Mouse (Mus musculus): ENCODE measurements at regions not wholly inside any gene's neighbourhood (a gene's known extent, or its start where the extent isn't known, plus 50 kb on each side); places are given as distances from the start of the nearest gene placed in this dataset.
"Not testable (repeated sequence)": the region's sequence is repeated elsewhere in the genome, so short reads cannot be mapped to it uniquely, and the experiment has no call there.

DNA sequence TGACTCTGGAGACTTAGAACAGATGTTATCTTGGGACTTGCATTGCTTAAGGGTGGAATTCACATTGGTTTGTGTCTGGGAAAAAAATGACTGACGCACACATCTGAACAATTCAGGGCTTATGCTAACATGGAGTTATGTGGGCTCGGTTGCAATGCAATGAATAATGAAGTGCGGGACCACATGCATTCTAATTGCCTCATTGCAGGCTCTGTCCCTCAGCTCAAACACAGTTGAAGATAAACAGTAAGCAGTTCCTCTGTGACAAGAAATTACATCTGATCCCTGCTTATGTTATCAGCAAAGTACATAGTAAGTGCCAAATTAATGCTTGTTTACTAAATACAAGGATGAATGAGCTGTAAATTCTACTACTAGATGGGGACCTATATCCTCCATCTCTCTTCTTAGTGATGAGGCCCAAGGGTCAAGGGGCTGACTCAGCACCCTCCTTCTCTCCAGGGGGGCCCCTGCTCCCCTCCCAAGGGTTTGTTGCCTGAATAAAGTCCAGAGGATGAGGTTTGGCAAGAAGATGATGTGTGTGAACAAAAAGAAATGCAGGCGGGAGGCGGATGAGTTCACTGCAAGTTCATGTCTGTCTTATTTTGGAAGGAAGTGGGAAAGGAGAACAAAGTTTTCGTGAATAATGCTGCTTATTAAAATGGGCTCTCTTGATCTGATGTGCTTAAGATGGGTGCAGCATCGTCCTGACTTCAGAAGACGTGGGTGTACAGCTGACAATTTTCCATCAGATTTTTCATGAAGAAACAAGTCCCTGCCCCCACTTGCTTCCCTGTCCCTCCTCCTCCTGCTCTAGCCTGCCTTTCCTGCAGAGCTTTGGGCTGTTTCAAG is 533.1 kb downstream of the Shisa9 start:
- in situ Hi-C loops (cut with MboI, MseI): no loop called here

DNA sequence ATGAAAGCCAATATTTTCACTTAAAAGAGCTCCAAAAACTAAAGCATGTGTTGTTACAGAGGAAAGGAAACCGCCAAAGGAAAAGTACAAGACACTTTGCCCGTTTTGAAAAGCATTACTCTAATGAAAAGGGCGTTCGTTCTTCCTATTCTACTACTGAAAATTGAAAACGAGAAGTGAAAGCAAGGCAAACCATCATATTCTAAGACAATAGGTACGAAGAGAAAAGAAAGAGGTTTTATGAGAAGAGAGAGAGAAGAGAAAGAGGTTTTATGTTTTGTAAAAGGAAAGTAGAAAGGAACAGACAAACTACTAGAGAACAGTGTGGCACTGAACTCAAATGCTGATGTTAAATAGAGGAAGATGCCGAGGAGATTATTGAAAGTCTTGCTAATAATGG is 534.4 kb downstream of the Shisa9 start:
- in situ Hi-C loops (cut with MboI, MseI): no loop called here

DNA sequence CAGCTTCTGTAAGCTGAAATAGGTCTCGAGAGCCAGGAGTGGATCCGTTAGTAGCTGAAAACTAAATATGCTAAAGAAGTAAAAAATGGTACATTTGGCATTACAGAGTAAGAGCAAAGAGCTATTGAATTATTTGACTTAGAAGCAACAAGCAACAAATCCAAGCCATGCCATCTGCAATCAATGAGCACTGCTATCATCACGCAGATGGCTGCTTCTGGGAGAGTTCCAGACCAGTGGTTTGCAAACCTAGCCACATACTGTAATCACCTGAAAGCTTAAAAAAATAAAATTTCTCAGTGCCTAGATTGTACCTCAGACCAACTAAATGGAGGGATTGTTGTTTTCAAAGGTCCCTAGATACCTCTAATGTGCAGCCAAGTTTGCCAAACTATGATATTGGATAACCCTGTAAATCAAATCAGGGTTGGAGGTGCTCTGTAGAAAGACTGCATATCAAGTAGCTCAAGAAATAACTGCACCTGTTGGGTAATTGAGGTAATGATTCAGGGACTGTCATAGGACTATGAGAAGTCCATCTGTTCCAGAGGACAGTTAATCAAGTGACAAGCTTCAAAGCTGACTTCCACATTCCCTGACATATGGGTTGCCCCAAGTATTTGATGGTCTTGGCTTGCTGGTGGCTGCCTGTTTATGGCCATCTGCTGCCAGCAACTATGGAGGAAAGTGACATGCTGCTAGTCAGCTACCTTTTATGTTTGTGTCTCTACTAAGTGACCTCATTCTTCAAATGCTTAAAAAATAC is 538.0 kb downstream of the Shisa9 start:
- in situ Hi-C loops (cut with MboI, MseI): loop anchor here (10.0 kb wide), 1 partner anchor 643 kb away; no protein-coding TSS in a partner anchor

DNA sequence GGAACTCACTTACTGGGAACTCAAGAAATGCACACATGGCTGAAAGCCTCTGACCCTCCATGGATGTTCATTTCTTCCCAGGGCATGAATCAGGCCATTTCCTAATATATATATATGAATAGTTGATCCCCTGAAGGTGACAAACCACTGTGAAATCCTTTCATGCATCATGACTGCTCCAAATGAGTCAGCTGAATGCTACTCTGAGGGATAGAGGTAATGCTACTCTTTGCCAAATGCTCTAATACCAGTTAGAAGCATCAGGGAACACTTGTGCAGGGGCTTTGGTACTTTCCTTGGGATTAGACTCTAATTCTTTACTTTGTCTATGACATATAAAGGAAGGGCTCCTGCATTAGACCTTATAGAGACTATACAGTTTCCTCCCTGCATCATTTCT is 561.0 kb upstream of the Ercc4 start:
- in situ Hi-C loops (cut with MboI, MseI): no loop called here

DNA sequence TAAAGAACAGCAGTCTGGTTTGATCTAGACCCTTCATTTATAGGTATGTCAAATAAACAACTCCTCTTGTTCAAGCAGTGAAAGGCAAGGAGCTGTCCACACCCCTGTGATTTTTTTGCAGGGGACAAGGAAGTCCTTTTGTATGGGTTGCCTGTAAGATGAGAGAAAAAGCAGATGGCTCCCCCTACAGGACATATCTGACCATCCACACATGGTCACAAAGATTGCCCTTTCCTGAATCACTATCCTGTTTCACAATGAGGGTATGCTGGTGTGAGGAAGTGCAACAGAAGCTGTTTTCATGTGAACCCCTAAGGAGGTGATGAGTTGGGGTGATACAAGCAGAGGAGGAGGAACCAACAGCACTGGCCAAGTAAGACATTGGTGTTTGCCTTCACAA is 520.6 kb upstream of the Ercc4 start:
- in situ Hi-C loops (cut with MboI, MseI): no loop called here

DNA sequence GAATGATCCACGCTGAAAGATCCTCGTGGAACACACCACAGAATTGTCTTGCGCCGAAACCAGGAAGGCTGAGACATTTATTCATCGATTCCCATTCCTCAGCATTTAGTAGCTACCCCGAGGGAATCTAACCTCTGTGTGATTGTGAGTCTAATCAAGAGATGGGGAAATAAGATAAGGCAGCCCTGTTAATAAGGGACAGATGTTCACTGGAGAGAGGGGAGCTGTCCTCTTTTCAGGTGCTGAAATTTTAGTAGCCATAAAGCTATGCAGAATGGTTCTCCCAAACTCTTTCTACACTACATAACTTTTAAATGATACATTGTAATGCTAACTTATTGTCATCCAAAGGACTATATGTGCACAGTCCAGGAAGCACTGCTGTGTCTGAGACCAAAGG is 501.2 kb upstream of the Ercc4 start:
- in situ Hi-C loops (cut with MboI, MseI): no loop called here

DNA sequence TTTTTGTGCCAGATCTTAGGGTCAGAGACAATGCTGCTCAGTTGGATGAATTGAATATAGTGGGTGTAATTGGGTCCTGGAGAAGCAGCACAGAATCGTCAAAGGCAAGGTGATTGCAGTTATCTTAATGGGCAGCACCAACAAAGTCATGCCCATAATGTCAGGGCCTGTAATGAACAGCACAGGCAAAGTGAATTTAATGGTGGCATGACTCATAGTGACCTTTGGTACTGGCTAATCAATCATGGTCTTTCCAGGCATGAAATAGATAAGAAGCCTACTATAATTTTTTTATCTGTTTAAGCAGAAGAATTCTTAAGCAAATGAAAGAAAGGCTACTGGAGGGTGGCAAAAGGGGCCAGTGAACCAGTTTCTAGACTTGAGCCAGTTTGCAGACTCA is 498.4 kb upstream of the Ercc4 start:
- in situ Hi-C loops (cut with MboI, MseI): no loop called here

DNA sequence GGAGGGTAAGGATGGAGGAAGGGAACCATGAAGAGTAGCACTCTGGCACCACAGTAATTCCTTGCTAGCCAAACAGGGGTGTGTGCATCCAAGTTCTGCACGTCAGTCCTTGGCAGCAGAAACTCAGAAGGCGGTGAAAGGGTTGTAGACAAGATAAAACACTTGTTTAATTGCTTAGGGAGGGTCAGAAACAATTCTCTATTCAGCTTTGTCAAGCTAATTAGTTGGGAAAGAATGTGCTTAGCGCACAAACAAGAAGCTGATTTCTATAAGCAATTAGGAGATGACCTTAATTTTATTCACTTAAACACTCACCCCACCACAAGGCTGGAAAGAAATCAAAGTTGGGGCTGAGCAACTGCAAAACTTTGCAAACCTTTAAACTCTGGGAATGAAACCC is 491.7 kb upstream of the Ercc4 start:
- in situ Hi-C loops (cut with MboI, MseI): no loop called here

DNA sequence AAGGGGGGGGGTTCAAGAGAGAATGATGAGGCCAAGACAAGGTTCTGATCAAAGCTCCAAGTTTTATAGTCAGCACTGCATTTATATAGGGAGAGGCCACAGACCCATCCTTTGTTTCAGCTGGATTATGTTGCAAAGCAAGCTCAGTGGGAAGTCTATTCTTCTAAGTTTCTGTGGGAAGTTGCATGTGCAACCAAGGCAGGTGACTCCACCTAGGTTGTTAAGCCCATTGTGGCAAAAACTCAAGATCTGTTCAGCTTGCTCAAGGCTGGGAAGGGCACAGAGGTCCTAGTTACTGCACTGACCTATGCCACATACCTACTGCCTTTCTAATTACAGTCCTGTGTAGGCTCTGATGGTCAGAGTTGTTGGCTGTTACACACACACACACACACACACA is 477.0 kb upstream of the Ercc4 start:
- in situ Hi-C loops (cut with MboI, MseI): no loop called here

DNA sequence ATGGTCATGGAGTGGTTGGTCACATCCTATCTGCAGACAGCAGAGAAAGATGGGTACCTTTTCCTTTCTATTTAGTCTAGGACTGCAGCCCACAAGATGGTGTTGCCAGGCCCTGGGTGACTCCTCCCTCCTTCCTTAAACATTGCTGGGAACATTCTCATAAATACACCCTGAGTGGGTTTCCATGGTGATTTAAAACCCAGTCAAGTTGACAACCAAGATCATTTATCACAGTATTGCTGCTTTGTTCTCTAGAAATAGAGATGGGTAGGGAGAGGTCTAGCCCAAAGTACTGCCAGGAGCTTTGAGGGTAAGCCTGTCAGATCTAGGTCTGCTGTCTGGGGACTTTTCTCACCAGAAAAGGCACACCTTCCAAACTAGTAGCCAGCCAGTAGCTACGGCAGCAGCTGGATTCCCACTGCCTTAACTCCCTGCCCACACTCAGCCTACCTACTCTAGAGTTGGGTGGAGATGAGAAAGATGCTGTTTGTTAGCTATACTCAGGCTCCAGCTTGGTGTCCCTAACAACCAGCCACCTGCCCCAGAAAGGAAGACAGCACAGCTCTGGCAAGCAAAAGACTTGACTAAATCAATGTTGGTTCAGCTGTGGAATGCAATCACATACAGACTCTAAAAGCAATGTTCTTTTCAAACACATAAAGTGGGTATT is 470.4 kb upstream of the Ercc4 start:
- in situ Hi-C loops (cut with MboI, MseI): no loop called here

DNA sequence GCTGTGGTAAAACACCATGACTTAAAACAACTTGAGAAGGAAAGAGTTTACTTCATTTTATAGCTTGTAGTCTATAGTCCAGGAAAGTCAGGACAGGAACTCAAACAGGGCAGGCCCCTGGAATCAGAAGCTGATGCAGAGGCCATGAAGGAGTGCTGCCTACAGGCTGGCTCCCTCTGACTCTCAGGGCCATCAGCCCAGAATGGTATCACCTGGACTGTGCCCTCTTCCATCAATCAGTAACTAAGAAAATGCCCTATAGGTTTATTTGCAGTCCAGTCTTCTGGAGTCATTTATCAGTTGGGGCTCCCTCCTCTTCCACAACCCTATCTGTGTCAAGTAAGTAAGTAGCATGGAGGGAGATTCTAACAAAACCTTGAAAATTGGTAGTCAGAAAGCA is 466.4 kb upstream of the Ercc4 start:
- in situ Hi-C loops (cut with MboI, MseI): no loop called here

DNA sequence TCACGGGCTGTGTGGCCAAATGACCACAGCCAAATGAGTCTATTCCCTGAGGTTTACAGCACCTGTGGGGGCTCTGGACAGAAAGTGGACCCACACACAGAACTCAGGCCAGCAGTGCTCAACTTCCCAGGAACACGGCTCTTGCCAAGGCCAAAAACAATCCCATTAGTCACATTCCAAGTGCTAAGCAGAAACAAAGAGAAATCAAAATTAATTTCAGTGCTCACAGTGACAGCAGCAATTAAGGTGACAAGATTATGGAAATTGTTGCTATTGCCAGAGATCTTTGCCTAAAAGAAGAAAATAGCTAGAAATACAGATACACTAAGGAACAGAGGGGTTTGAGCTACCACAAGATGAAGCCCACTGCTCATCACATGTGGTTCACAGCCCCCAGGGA is 464.9 kb upstream of the Ercc4 start:
- in situ Hi-C loops (cut with MboI, MseI): no loop called here

DNA sequence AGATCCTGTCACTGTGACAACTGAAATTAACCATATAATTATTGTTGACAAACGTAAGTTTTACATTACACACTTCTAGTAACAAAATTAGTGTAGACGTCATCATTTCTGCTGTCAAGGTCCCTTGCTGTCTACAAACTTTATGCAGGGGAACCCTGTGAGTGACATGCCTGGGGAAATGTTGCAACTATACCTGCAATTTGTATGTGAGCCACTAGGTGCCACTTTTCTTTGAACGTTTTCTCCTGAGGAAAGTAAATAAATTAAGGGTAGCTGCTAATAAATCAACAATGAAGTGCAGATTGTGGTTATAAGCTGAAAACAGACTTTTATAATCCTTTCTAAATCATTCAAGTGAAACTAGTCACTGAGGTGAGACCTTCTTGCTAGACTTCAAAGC is 457.3 kb upstream of the Ercc4 start:
- in situ Hi-C loops (cut with MboI, MseI): no loop called here

DNA sequence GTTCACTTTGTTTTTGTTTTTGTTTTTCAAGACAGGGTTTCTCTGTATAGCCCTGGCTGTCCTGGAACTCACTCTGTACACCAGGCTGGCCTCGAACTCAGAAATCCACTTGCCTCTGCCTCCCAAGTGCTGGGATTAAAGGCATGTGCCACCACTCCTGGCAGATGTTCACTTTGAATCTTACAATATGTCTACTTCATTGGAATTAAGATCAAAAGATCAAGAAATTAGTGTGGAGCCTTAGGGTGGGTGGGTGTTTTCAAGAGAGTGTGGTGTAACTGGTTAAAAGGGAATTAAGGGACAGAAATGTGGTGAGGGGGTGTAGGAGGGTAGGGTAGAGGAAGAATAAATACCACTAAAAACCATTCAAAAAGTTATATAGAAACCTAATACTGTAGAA is 435.8 kb upstream of the Ercc4 start:
- in situ Hi-C loops (cut with MboI, MseI): not testable (repeated sequence)

DNA sequence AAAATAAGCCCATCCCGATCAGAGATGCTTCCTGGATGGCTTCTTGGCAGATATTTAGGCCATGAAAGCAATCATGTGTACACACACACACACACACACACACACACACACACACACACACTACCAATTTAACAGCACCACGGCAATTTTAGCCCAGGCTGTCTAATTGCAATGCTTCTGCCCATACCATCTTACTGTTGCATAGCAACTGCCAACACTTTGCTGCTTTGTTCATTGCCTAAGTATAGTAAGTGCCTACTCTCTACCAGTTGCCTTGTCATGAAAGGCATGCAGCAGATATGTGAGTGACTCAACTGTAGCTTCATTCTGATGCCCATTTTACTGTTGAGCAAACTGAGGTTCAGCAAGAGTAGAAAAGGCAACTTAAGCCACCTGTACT is 428.0 kb upstream of the Ercc4 start:
- in situ Hi-C loops (cut with MboI, MseI): no loop called here

DNA sequence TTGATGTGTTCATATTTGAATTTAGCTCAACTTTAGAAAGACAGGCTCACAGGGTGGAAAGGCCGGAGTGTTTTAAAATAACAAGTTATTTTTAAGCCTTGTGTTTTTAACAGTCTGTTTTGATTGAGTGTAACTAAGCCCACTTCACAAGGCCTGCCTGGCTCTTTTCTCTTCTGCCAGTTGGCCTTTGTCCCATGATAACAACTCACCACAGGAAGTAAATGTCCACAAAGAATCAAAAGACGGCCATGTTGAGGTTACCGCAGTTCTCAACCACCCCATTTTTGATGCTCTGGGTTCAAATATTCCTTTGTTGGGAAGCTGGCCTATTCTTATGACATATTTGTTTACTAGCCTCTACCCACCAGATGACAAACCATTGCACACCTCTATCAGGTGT is 423.7 kb upstream of the Ercc4 start:
- in situ Hi-C loops (cut with MboI, MseI): no loop called here

DNA sequence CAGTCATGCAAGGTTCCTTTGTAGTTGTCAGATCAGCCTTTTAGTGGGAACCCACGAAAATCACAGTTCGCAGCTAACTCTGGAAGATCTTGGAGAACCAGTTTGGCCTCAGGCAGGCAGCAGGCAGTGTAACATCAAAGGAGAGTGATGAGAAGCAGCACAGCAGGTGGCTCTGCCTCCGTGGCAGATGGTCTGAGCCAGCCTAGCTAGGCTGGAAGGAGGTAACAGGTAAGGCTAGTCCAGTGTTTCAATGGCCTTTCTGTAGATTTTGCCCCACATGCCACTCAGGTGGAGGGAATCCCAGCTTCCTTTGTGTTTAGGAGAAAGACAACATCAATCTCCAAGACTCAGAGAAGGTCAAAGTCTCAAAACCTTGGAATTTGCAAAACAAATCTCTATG is 417.7 kb upstream of the Ercc4 start:
- in situ Hi-C loops (cut with MboI, MseI): no loop called here

DNA sequence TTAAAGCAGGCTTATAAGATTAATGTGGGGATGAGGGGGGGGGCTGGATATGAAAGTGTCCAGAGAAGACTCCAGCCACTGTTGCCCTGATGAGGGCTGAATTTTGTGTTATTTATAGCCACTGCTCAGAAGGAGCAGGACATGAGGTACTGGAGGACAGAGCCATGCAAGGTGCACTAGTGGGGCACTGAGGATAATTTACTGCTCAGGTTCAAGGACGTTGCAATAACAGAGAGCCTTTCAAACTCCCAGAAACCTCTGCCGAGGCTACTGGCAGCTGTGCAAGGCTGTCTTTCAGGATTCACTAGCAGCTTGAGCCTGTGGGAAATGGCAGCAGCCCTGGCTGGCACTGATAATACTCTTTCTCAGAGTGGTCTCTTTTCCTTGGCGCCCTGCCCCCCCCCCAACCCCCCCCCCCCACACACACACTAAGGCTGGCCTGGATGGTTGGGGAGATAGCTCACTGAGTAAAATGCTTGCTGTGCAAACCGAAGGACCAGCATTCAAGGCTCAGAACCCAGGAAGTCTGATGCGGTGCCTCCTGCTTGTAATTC is 416.7 kb upstream of the Ercc4 start:
- in situ Hi-C loops (cut with MboI, MseI): no loop called here

DNA sequence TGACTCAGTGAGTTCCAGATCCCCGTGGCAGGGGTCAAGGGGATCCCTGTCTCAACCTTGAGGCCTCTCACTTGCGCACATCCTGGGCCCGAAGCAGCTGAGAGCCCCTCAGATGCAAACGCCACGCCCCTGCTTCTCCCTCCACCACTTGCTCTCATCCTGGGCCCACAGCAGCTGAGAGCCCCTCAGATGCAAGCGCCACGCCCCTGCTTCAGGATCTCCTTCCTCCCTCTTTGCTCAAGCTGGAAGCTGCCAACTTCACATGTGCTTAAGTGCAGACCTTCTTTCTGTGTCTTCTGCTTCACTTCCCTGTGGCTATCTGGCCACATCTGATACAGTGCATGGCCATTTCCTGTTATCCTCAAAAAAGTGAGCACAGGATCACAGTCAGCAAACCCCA is 416.1 kb upstream of the Ercc4 start:
- in situ Hi-C loops (cut with MboI, MseI): no loop called here

DNA sequence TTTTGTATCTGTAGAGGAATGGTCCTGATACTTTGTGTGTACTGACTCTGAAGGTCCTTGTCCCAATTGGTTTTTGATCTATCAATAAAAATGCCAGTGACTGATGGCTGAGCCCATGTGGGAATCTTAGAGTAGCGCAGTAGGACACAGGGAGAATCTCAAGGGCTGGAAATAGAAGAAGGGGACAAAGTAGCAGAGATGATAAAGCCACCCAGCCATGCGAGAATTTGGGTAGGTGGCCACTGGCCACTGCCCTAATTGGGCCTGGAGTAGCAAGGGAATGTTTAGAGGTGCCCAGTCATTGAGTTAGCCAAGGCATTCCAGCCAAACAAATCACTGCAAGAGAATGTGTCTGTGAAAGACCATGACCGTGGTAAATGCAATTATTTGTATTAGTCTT is 414.8 kb upstream of the Ercc4 start:
- in situ Hi-C loops (cut with MboI, MseI): no loop called here

DNA sequence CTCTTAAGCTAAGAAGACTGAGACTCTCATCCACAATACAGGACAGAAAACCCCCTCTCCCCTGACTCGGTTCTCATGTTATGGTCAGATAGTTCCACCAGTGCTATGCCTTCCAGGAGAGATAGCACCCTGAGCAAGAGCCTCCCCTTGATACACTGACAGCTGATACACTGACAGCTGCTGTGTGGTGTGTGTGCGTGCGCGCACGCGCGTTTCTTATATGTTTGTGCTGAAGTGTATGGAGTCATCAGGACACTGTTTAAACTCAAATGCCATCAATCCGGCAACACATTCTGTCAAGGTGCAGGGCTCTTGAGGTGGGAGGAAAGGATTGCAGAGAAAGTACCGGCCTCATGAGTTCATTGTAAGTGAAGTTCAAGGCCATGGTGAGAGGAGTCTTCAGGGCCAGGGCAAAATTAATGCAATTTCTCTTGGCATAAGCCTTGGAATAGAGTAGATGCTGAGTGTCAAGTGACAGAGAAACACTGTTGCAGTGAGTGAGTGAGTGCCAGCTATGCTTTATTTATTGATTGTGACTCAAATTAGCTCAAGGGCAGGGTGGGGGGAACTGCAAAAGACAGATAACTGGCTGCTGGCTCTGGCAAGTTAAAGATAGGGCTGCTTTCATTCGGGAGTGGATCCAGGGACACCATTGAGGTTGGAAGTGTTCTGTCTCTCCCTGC is 412.4 kb upstream of the Ercc4 start:
- in situ Hi-C loops (cut with MboI, MseI): no loop called here

DNA sequence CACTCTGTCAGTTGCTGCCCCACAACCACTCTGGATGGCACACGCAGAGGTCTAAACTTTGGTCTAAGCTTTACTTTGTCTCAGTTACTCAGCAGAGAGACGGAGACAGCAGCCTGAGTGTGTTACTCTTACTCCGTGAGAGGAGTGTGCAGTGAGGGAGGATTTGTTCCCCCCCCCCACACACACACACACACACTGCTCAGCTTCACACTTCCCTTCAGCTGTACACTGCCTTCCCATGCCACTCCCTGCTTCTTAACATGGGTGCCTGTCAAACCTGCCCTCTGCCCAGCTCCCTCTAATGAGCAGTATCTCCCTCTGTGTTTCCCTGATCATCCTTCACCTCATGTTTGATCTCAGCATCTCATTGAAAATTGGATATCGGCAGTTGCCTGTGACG is 409.9 kb upstream of the Ercc4 start:
- in situ Hi-C loops (cut with MboI, MseI): no loop called here

All from T-helper 1 cell (primary cell).